Mouse (Mus musculus): ENCODE data around the gene Tpgs1.

Gene Tpgs1

GRCm38 (mm10) chr10:79668771-79669575, at the start of gene Tpgs1:
Tpgs1 (plus strand) TSS chr10:79669369.
- DNase-seq, result peak; percentile 93

GRCm38 (mm10) chr10:79623950-79624349, 45.2 kb upstream of the Tpgs1 start:
- no peak for DNase-seq

- no peak for DNase-seq
Observed at GRCm38 (mm10) chr10:79625398-79625797, 43.8 kb upstream of the Tpgs1 start.

GRCm38 (mm10) chr10:79626156-79626555, 43.0 kb upstream of the Tpgs1 start:
- no peak for DNase-seq

GRCm38 (mm10) chr10:79628377-79628776, 40.8 kb upstream of the Tpgs1 start:
- no peak for DNase-seq

- DNase-seq, result no peak
Observed at GRCm38 (mm10) chr10:79631432-79631831, 37.7 kb upstream of the Tpgs1 start.

GRCm38 (mm10) chr10:79633006-79633777, 36.0 kb upstream of the Tpgs1 start:
- no peak for DNase-seq

GRCm38 (mm10) chr10:79636287-79636686, 32.9 kb upstream of the Tpgs1 start:
- DNase-seq, result no peak

GRCm38 (mm10) chr10:79637128-79638110, 31.8 kb upstream of the Tpgs1 start, which contains the start of gene Shc2:
Shc2 (minus strand) TSS chr10:79637918.
- DNase-seq, result peak; percentile 71

GRCm38 (mm10) chr10:79638486-79639204, 30.5 kb upstream of the Tpgs1 start:
- peak; percentile 51 for DNase-seq

- no peak for DNase-seq
Observed at GRCm38 (mm10) chr10:79645711-79646110, 23.5 kb upstream of the Tpgs1 start, which contains the start of gene Odf3l2. Odf3l2 (minus strand) TSS chr10:79645738.

- DNase-seq, result peak; percentile 86
Observed at GRCm38 (mm10) chr10:79649070-79649751, 20.0 kb upstream of the Tpgs1 start.

GRCm38 (mm10) chr10:79652789-79653188, 16.4 kb upstream of the Tpgs1 start:
- no peak for DNase-seq

- no peak for DNase-seq
Observed at GRCm38 (mm10) chr10:79654946-79655395, 14.2 kb upstream of the Tpgs1 start.

GRCm38 (mm10) chr10:79658829-79659228, 10.3 kb upstream of the Tpgs1 start:
- peak; percentile 64 for DNase-seq

GRCm38 (mm10) chr10:79660298-79660697, 8.9 kb upstream of the Tpgs1 start:
- peak; percentile 31 for DNase-seq

- DNase-seq, result peak; percentile 30
Observed at GRCm38 (mm10) chr10:79661861-79662260, 7.3 kb upstream of the Tpgs1 start.

- peak; percentile 84 for DNase-seq
Observed at GRCm38 (mm10) chr10:79664131-79664665, 5.0 kb upstream of the Tpgs1 start, which contains the start of gene Madcam1. Madcam1 (plus strand) TSS chr10:79664559.

GRCm38 (mm10) chr10:79665051-79665450, 4.1 kb upstream of the Tpgs1 start:
- DNase-seq, result no peak

- no peak for DNase-seq
Observed at GRCm38 (mm10) chr10:79666493-79666892, 2.7 kb upstream of the Tpgs1 start.

- DNase-seq, result no peak
Observed at GRCm38 (mm10) chr10:79668076-79668475, 1.1 kb upstream of the Tpgs1 start.
